Mouse (Mus musculus) lung, postnatal 0 days (tissue): ENCODE data around the gene Gm4737. TPM values are rescaled to one million over a fixed set of nuclear protein-coding genes. Genes with fewer than 3 reads are reported as not detected.
"Not testable (repeated sequence)": the region's sequence is repeated elsewhere in the genome, so short reads cannot be mapped to it uniquely, and the experiment has no call there.

Experiments used
- ATAC-seq: fragments of 200-750 bp; cut with Nextera tagmentation; 2 replicates; pipeline ENCODE4 v1.8.0; 2017; ENCODE audit warnings: moderate library complexity
- DNase-seq: peaks from one replicate; pipeline ENCODE4 v3.0.0-alpha.2; 2016; ENCODE audit warnings: low spot score
- H3K27ac ChIP-seq: fragments of 300-500 bp; sonication (generic); 2 replicates; pipeline ENCODE4 v1.5.1; 2014; ENCODE audit warnings: antibody characterized with exemption, mild to moderate bottlenecking, low read length, mixed read lengths
- H3K27me3 ChIP-seq: fragments of 300-500 bp; sonication (generic); replicated peaks from 2 replicates; pipeline ENCODE4 v1.6.1; 2014; ENCODE audit warnings: low read length, mixed read lengths; ENCODE audit not compliant: insufficient read depth
- H3K36me3 ChIP-seq: fragments of 300-500 bp; sonication (generic); 2 replicates; pipeline ENCODE4 v1.6.1; 2014; ENCODE audit warnings: low read length, mixed read lengths; ENCODE audit not compliant: insufficient read depth
- H3K4me1 ChIP-seq: fragments of 300-500 bp; sonication (generic); 2 replicates; pipeline ENCODE4 v1.6.1; 2014; ENCODE audit warnings: antibody characterized with exemption, low read depth, low read length, mixed read lengths; ENCODE audit not compliant: insufficient read depth
- H3K4me2 ChIP-seq: fragments of 300-500 bp; sonication (generic); replicated peaks from 2 replicates; pipeline ENCODE4 v1.6.1; 2014; ENCODE audit warnings: low read depth, mild to moderate bottlenecking, low read length, moderate library complexity, mixed read lengths
- H3K4me3 ChIP-seq: fragments of 300-500 bp; sonication (generic); 2 replicates; pipeline ENCODE4 v1.5.1; 2014; ENCODE audit warnings: low read depth, low read length
- H3K9ac ChIP-seq: fragments of 300-500 bp; sonication (generic); replicated peaks from 2 replicates; pipeline ENCODE4 v1.6.1; 2014; ENCODE audit warnings: low read depth, mild to moderate bottlenecking
- H3K9me3 ChIP-seq: fragments of 300-500 bp; sonication (generic); 2 replicates; pipeline ENCODE4 v1.6.1; 2016; ENCODE audit warnings: low read length, mixed read lengths
- CTCF ChIP-seq: IDR thresholded peaks from 2 replicates; pipeline ENCODE4 v1.5.1; 2016; ENCODE audit warnings: antibody characterized with exemption, mild to moderate bottlenecking
- EP300 ChIP-seq: IDR thresholded peaks from 2 replicates; pipeline ENCODE4 v1.6.1; 2016; ENCODE audit warnings: antibody characterized with exemption, mild to moderate bottlenecking, control low read depth
- WGBS: fragments of 180-500 bp; shearing (Covaris S2); extraction: QIAGEN DNeasy Blood & Tissue Kit; methylation state at CpG from one replicate; pipeline ENCODE4 v1.1.7; 2014; 5-methylcytosine and 5-hydroxymethylcytosine counted together
- polyA plus RNA-seq: library from polyadenylated mRNA; unstranded; fragments of >200 nt; fragmentation: Nextera tagmentation; extraction: Ambion mirVana; gene quantifications from 2 replicates; pipeline ENCODE4 v1.2.1, GENCODE M21; 2015

The Gm4737 gene
- polyA plus RNA-seq = 0.73 and 1.2 TPM in 2 replicates

DNA sequence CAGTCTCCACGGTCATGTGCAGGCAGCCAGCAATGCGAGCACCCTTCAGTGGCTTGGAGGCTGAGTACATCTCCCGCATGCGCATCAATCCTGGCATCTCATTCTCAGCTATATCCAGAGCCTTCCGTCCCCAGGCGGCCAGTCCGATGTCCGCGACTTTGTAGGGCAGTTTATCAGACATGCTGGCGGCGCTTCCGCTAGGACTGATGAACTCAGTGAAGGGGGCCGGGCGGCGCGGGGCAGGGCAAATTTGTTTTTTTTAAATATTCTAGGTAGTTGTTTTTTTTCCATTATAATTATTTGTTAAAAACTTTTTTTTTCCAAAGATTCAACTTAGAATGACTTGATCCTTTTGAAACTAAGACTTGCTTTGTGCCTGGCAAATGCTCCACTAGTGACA is at the start of gene Gm4737:
TSS of gene Gm4737 (minus strand) at position 246 of the 400 bp plus-strand sequence.
- DNase-seq, H3K27me3 ChIP-seq, H3K4me1 ChIP-seq, H3K4me2 ChIP-seq, H3K4me3 ChIP-seq, H3K36me3 ChIP-seq, H3K27ac ChIP-seq, H3K9me3 ChIP-seq, ATAC-seq, H3K9ac ChIP-seq: not testable (repeated sequence)
- WGBS = 96% methylated on average over 8 of the region's 16 CpGs

DNA sequence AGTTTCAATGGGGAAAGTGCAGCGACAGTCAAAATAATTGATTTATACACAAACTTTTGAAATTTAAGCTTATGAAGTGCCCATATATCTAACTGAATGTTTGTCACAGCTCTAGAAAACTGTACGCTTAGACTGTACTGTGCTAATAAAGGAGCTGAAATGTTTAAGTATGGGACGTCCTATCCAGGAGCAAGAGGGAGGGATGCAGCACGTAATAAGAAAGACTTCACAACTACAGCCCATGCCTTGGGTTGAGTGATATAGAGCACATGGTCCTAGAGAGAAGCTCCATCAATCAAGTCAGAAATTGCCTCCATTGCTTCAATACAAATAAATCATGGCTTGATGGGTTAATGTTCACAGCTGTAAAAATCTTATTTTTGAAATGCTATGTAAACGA is 40.9 kb upstream of the Gm4737 start:
- H3K27me3 ChIP-seq = no peaks in the 10 kb centered on the region
- 65% methylated on average over 5 of the region's 5 CpGs for WGBS
- no peak overlapping the region for H3K9ac ChIP-seq

DNA sequence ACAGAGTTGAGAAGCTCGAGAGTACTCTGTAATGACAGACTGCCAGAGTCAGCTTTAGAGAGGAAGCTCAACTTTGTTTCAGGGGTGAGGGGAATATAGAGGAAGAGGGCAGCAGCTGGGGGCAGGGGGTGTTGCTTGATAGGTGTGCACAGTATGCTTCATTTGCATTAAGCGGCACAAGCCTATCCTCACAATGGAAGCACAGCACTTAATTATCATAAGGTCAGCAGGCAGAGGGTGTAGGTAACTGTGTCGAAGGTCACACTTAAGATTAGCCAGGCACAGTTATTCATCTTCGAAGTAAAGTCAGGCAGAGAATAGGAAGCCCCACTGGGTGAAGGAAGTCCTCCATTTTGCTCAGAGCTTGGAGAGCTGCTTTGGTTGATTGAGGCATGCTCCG is 28.2 kb upstream of the Gm4737 start:
- ATAC-seq = no peak
- Histone ChIP-seq H3K27me3 (no peaks in the 10 kb centered on the region), H3K4me1 (no peaks in the 10 kb centered on the region), H3K9ac (no peak overlapping the region), H3K9me3 (no peaks in the 10 kb centered on the region), H3K4me3 (no peak overlapping the region), H3K27ac (no peak overlapping the region), H3K36me3 (no peaks in the 10 kb centered on the region), H3K4me2 (no peak overlapping the region)
- WGBS = 77% methylated on average over 5 of the region's 5 CpGs
- DNase-seq = no peak
- TF ChIP-seq EP300 (no peak), CTCF (no peak)

More for the DNA sequence above, 40.9 kb upstream of the Gm4737 start:
- TF ChIP-seq CTCF (no peak), EP300 (no peak)
- no peaks in the 10 kb centered on the region for H3K9me3 ChIP-seq
- no peaks in the 10 kb centered on the region for H3K4me1 ChIP-seq
- no peak for DNase-seq
- ATAC-seq = no peak
- no peak overlapping the region for H3K4me3 ChIP-seq
- no peak overlapping the region for H3K4me2 ChIP-seq
- no peak overlapping the region for H3K27ac ChIP-seq
- H3K36me3 ChIP-seq = no peaks in the 10 kb centered on the region

DNA sequence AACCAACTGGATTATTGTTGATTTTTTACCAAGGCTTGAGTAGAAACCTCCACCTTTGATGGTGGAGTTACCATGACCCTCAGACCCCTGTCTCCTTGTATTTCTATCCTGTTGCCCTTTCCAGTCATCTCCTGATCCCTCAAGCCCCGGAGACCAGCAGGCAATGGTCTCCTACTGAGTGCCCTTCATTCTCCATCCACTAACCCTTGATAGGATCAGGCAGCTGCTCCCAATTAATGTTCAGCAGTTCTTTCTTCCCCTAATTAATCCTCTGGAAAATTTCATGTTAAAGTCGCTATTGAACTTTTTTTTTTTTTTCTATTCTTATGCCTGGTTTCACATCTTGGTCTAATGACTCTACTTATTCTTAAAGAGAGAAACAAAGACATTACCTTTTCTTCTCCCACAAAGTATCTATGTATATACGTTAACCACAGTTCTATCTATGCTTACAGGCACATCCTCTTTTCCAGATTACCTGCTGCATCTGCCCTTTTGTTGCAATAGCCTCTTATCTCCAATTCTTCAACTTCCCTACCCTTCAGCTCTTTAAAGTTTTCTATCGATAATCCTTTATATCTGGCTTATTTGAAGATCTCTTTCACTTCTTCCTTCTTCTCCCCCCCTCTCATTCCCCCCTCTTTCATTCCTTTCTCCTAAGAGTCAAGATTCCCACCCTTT is 23.4 kb upstream of the Gm4737 start:
- Histone ChIP-seq H3K4me2 (no peak overlapping the region), H3K9me3 (no peaks in the 10 kb centered on the region), H3K9ac (no peak overlapping the region), H3K36me3 (no peaks in the 10 kb centered on the region), H3K27ac (no peak overlapping the region), H3K4me1 (no peaks in the 10 kb centered on the region), H3K27me3 (no peaks in the 10 kb centered on the region), H3K4me3 (no peak overlapping the region)
- ATAC-seq (no peak), DNase-seq (no peak)
- TF ChIP-seq CTCF = no peak
- TF ChIP-seq EP300 = no peak
- WGBS = 67% methylated on average over 4 of the region's 4 CpGs

DNA sequence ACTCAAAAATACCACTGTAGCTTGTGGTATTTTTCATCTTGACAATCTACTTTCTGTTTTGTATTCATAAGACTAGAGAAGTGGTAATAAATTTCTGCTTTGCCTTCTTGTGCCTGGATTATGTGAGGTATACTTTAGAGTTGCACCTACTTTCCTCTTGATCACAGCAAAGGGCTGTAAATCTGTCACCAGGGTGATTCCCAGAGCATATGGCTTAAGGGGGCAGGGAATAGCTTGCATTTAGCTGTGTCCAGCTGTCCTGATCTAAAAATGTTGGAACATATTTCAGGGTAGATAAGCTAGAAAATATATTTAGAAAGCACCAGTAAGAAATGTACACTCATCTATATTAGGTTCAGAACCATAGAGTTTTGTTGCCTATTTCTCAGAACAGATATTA is 18.2 kb upstream of the Gm4737 start:
- Histone ChIP-seq H3K4me3 (no peak overlapping the region), H3K27ac (no peak overlapping the region), H3K4me2 (no peak overlapping the region), H3K36me3 (no peaks in the 10 kb centered on the region), H3K4me1 (no peaks in the 10 kb centered on the region), H3K27me3 (no peaks in the 10 kb centered on the region), H3K9ac (no peak overlapping the region), H3K9me3 (no peaks in the 10 kb centered on the region)
- ATAC-seq (no peak), DNase-seq (no peak)
- TF ChIP-seq CTCF (no peak), EP300 (no peak)

DNA sequence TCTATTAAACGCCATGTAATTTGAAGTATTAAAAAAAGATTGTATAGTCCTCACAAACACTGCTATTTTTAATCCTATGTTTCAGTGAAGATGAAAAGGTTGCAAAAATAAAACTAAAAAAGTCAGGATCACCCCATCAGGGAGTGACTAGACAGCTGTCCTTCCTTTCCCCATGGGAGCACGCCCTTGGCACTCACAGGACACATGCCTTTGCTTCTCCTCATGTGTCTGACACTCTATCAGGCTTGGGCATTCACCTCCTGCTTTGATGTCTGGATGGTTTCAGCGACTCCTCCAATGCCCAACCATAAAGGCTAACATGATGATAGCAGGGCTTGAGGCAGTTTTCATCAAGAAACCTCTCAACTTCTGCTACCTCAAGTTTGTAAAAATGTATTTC is 12.1 kb upstream of the Gm4737 start:
- TF ChIP-seq CTCF = no peak
- TF ChIP-seq EP300 = no peak
- no peak overlapping the region for H3K4me3 ChIP-seq
- H3K9me3 ChIP-seq = no peaks in the 10 kb centered on the region
- no peaks in the 10 kb centered on the region for H3K4me1 ChIP-seq
- H3K27ac ChIP-seq = no peak overlapping the region
- no peak for DNase-seq
- H3K27me3 ChIP-seq = no peaks in the 10 kb centered on the region
- no peak overlapping the region for H3K4me2 ChIP-seq
- no peaks in the 10 kb centered on the region for H3K36me3 ChIP-seq
- ATAC-seq = no peak
- no peak overlapping the region for H3K9ac ChIP-seq
- 69% methylated on average over 3 of the region's 3 CpGs for WGBS

DNA sequence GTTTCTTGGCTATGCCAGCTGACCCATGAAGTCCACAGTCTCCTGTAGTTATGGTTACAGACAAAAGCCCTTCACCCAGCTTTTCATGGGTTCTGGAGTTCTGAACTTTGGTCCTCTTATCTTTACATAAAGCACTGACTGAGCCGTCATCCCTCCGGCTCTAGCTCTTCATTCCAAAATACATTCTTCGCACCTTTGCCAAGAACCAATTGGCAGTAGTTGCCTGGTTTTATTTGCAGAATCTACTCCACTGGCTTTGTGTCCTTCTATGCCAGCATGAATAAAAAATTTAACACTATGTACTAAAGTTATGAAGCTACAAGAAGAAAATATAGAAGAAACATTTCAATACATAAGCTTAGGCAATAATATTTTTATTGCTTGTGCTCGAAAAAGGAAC is 10.4 kb upstream of the Gm4737 start:
- Histone ChIP-seq H3K27me3 (no peaks in the 10 kb centered on the region), H3K27ac (no peak overlapping the region), H3K36me3 (no peaks in the 10 kb centered on the region), H3K4me3 (no peak overlapping the region), H3K4me2 (no peak overlapping the region), H3K9ac (no peak overlapping the region), H3K4me1 (no peaks in the 10 kb centered on the region), H3K9me3 (no peaks in the 10 kb centered on the region)
- ATAC-seq (no peak), DNase-seq (no peak)
- no peak for TF ChIP-seq CTCF
- WGBS = 53% methylated on average over 4 of the region's 4 CpGs
